Mouse (Mus musculus) liver, postnatal 0 days (tissue): Measurements from ENCODE around the gene Rbm41.

Experiments used
- CTCF ChIP-seq: sonication (generic); IDR thresholded peaks from 2 replicates; pipeline ENCODE4 v1.5.1; 2016; ENCODE audit warnings: antibody characterized with exemption, low read depth
- EP300 ChIP-seq: IDR thresholded peaks from 2 replicates; pipeline ENCODE4 v1.6.1; 2016; ENCODE audit warnings: antibody characterized with exemption, low read depth, mild to moderate bottlenecking

DNA sequence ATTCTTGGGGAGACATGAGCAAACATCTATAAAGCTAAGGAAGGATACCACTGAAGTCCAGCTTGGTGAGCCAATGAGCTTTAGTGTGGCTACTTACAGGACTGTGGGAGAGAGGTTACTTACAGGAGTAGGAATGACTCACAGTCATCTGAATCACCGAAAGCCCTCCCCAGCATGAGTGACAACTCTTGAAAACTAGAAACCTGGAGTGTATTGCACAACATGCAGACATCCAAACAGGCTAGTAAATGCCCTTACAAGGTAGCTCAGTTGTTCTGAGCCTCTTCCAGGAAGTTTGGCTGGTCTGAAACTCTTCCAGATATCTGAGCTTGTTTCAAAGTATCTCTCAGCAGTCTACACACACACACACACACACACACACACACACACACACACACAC is 64.9 kb downstream of the Rbm41 start:
- TF ChIP-seq CTCF, result no peak
- TF ChIP-seq EP300, result no peak
